Mouse (Mus musculus) NIH3T3 (cell line): ENCODE measurements around the gene Mnat1.
"Not testable (repeated sequence)": the region's sequence is repeated elsewhere in the genome, so short reads cannot be mapped to it uniquely, and the experiment has no call there.

Experiments
- DNase-seq: peaks from one replicate; pipeline ENCODE4 v3.0.0-alpha.2; 2012; ENCODE audit warnings: low read depth

Gene Mnat1

GRCm38 (mm10) chr12:73147236-73147635 lies 23.7 kb downstream of the Mnat1 start:
- DNase-seq, result peak; percentile 94

GRCm38 (mm10) chr12:73151038-73151437 lies 27.5 kb downstream of the Mnat1 start:
- not testable (repeated sequence) for DNase-seq

- DNase-seq, result no peak
Observed at GRCm38 (mm10) chr12:73154150-73154549, 30.6 kb downstream of the Mnat1 start.

GRCm38 (mm10) chr12:73160341-73160740 lies 36.8 kb downstream of the Mnat1 start:
- peak; percentile 47 for DNase-seq

GRCm38 (mm10) chr12:73162408-73163181 lies 39.1 kb downstream of the Mnat1 start:
- peak; percentile 22 for DNase-seq

- no peak for DNase-seq
Observed at GRCm38 (mm10) chr12:73170794-73171193, 47.3 kb downstream of the Mnat1 start.

GRCm38 (mm10) chr12:73183896-73184295 lies 60.4 kb downstream of the Mnat1 start:
- DNase-seq, result no peak

GRCm38 (mm10) chr12:73197363-73197762 lies 73.8 kb downstream of the Mnat1 start:
- no peak for DNase-seq

GRCm38 (mm10) chr12:73198451-73198850 lies 74.9 kb downstream of the Mnat1 start:
- DNase-seq, result no peak

- no peak for DNase-seq
Observed at GRCm38 (mm10) chr12:73199375-73199774, 75.9 kb downstream of the Mnat1 start.

- peak; percentile 39 for DNase-seq
Observed at GRCm38 (mm10) chr12:73201587-73201986, 78.1 kb downstream of the Mnat1 start.

- DNase-seq, result peak; percentile 75
Observed at GRCm38 (mm10) chr12:73205710-73206649, 82.5 kb downstream of the Mnat1 start.

- no peak for DNase-seq
Observed at GRCm38 (mm10) chr12:73207008-73207407, 83.5 kb downstream of the Mnat1 start.

GRCm38 (mm10) chr12:73207461-73207860 lies 83.9 kb downstream of the Mnat1 start:
- DNase-seq, result no peak

- DNase-seq, result no peak
Observed at GRCm38 (mm10) chr12:73208518-73208917, 85.0 kb downstream of the Mnat1 start.

- no peak for DNase-seq
Observed at GRCm38 (mm10) chr12:73209117-73209516, 85.6 kb downstream of the Mnat1 start.

- DNase-seq, result no peak
Observed at GRCm38 (mm10) chr12:73210454-73210853, 86.9 kb downstream of the Mnat1 start.

GRCm38 (mm10) chr12:73215773-73216172 lies 92.3 kb downstream of the Mnat1 start:
- DNase-seq, result no peak

- no peak for DNase-seq
Observed at GRCm38 (mm10) chr12:73218632-73219031, 95.1 kb downstream of the Mnat1 start.

- DNase-seq, result no peak
Observed at GRCm38 (mm10) chr12:73221235-73221634, 97.7 kb downstream of the Mnat1 start.

GRCm38 (mm10) chr12:73223872-73224271 lies 100.4 kb downstream of the Mnat1 start:
- DNase-seq, result no peak

- no peak for DNase-seq
Observed at GRCm38 (mm10) chr12:73228427-73228826, 104.9 kb downstream of the Mnat1 start.

GRCm38 (mm10) chr12:73230196-73230595 lies 106.7 kb downstream of the Mnat1 start:
- no peak for DNase-seq
